Mouse (Mus musculus) liver, embryonic 14.5 days (tissue): ENCODE measurements around the gene Gpr68.

ENCODE experiments used
- CTCF ChIP-seq: IDR thresholded peaks from 2 replicates; pipeline ENCODE4 v1.5.1; 2016; ENCODE audit warnings: antibody characterized with exemption, low read depth, control low read depth
- EP300 ChIP-seq: IDR thresholded peaks from 2 replicates; pipeline ENCODE4 v1.6.1; 2016; ENCODE audit warnings: antibody characterized with exemption, low read depth

DNA sequence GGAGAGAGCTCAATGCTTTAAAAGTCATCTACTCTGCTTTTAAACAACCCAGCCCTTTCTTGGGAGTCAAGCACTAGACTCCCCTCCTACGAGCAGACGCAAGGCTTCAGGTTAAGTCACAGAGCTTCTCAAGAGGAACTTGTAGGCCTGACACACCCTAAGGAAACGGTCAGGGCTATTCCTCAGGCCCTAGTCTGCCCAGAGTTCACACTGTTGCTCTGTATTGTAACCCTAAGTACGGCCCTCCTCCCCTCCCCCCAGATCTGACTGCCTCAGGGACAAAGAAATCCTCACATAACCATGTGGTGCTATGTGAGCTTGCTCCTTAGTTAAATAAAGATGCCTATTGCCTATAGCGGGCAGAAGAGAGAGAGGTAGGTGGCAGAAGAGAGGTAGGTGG is 41.1 kb upstream of the Gpr68 start:
- TF ChIP-seq CTCF (no peak), EP300 (no peak)
